Mouse (Mus musculus) small intestine, adult 2 months (tissue): ENCODE results near the gene Ankmy2.

Source experiments
- CTCF ChIP-seq: fragments of 200-500 bp; IDR thresholded peaks from 2 replicates; pipeline ENCODE4 v1.5.1; 2012; ENCODE audit warnings: low read depth, mild to moderate bottlenecking, control low read depth, inconsistent platforms, low read length, moderate library complexity, mixed read lengths; ENCODE audit not compliant: insufficient replicate concordance, insufficient read length; ENCODE audit errors: extremely low read depth
- POLR2A ChIP-seq: fragments of 200-500 bp; IDR thresholded peaks from 2 replicates; pipeline ENCODE4 v1.6.1; 2012; ENCODE audit warnings: low read depth, mild to moderate bottlenecking, control low read depth, inconsistent platforms, low read length, moderate library complexity

- TF ChIP-seq CTCF (no peak), POLR2A (no peak)
Measured at GRCm38 (mm10) chr12:36216905-36217304, 60.0 kb downstream of the Ankmy2 start.
